Mouse (Mus musculus): ENCODE measurements around the gene Hapln4.

Hapln4 gene

GRCm38 (mm10) chr8:70139981-70140380, 56.7 kb downstream of the Hapln4 start:
- no peak for DNase-seq

Data from kidney, adult 9 months (tissue).